Mouse (Mus musculus) limb, embryonic 12.5 days (tissue): ENCODE measurements around the gene Micu1. TPM values are rescaled to one million over a fixed set of nuclear protein-coding genes. Genes with fewer than 3 reads are reported as not detected.

Source experiments
- ATAC-seq: fragments of 200-750 bp; cut with Nextera tagmentation; 2 replicates; pipeline ENCODE4 v1.8.0; 2017; ENCODE audit warnings: low read depth, moderate TSS enrichment; ENCODE audit not compliant: insufficient number of reproducible peaks, insufficient read depth, low FRiP score, low TSS enrichment
- H3K27ac ChIP-seq: fragments of 300-500 bp; sonication (generic); 2 replicates; pipeline ENCODE4 v1.5.1; 2016; ENCODE audit warnings: mild to moderate bottlenecking, moderate library complexity
- H3K27me3 ChIP-seq: fragments of 300-500 bp; sonication (generic); 2 replicates; pipeline ENCODE4 v1.6.1; 2016; ENCODE audit warnings: mild to moderate bottlenecking, moderate library complexity
- H3K36me3 ChIP-seq: fragments of 300-500 bp; sonication (generic); 2 replicates; pipeline ENCODE4 v1.6.1; 2016; ENCODE audit warnings: mild to moderate bottlenecking, moderate library complexity
- H3K4me1 ChIP-seq: fragments of 300-500 bp; sonication (generic); replicated peaks from 2 replicates; pipeline ENCODE4 v1.6.1; 2016
- H3K4me2 ChIP-seq: fragments of 300-500 bp; sonication (generic); 2 replicates; pipeline ENCODE4 v1.6.1; 2016; ENCODE audit warnings: mild to moderate bottlenecking, moderate library complexity
- H3K4me3 ChIP-seq: fragments of 300-500 bp; sonication (generic); replicated peaks from 2 replicates; pipeline ENCODE4 v1.5.1; 2016; ENCODE audit warnings: mild to moderate bottlenecking
- H3K9ac ChIP-seq: fragments of 300-500 bp; sonication (generic); replicated peaks from 2 replicates; pipeline ENCODE4 v1.6.1; 2016; ENCODE audit warnings: mild to moderate bottlenecking, moderate library complexity
- H3K9me3 ChIP-seq: fragments of 300-500 bp; sonication (generic); 2 replicates; pipeline ENCODE4 v1.6.1; 2016; ENCODE audit warnings: mild to moderate bottlenecking, moderate library complexity
- whole genome bisulfite sequencing: fragments of 180-500 bp; shearing (Covaris S2); methylation state at CpG from one replicate; pipeline ENCODE4 v1.1.7; 2016; 5-methylcytosine and 5-hydroxymethylcytosine counted together
- polyA plus RNA-seq: library from polyadenylated mRNA; unstranded; fragments of >200 nt; fragmentation: Nextera tagmentation; extraction: Ambion mirVana; gene quantifications from 2 replicates; pipeline ENCODE4 v1.2.1, GENCODE M21; 2016

Micu1 gene
- polyA plus RNA-seq, 1 experiment from 2014 or later = 80.5 TPM

- no peak overlapping the region for H3K4me2 ChIP-seq
- H3K9me3 ChIP-seq = no peaks in the 10 kb centered on the region
- H3K36me3 ChIP-seq = peaks cover 53% of the 10 kb centered on the region
- no peaks in the 10 kb centered on the region for H3K27me3 ChIP-seq
- 87% methylated on average over 9 of the region's 9 CpGs for WGBS
- H3K4me3 ChIP-seq = no peak overlapping the region
- no peak overlapping the region for H3K9ac ChIP-seq
- no peak overlapping the region for H3K27ac ChIP-seq
- H3K4me1 ChIP-seq = no peaks in the 10 kb centered on the region
- no peak for ATAC-seq
Observed at GRCm38 (mm10) chr10:59792575-59793176, 90.4 kb downstream of the Micu1 start.

GRCm38 (mm10) chr10:59793454-59793853 is 91.2 kb downstream of the Micu1 start:
- H3K9me3 ChIP-seq = no peaks in the 10 kb centered on the region

DNA sequence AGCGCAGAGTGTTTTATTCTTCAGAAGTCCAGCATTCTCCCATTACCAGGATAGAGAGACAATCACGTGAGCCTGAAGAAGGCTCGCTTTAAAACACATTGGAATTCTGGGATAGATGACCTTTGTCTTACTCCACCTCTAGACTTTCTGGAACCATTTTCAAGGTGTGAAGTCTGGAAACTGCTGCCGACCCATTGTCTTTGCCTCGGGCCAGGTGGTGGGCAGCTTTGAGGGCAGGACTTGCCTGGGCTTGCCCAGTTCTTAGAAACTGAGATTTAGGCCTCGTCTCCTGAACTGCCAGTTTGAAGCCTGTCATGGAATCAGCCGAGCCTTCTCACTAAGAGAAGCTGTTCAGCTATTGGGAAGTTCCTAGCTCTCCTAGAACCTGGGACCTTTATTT is 92.8 kb downstream of the Micu1 start:
- H3K4me2 ChIP-seq = no peak overlapping the region
- 80% methylated on average over 7 of the region's 7 CpGs for WGBS
- H3K27ac ChIP-seq = no peak overlapping the region
- peaks cover 39% of the 10 kb centered on the region for H3K36me3 ChIP-seq
- peaks cover 7% of the 10 kb centered on the region for H3K4me1 ChIP-seq
- ATAC-seq = no peak
- H3K27me3 ChIP-seq = no peaks in the 10 kb centered on the region
- no peak overlapping the region for H3K9ac ChIP-seq
- H3K9me3 ChIP-seq = no peaks in the 10 kb centered on the region
- no peak overlapping the region for H3K4me3 ChIP-seq

More at GRCm38 (mm10) chr10:59793454-59793853, 91.2 kb downstream of the Micu1 start:
- H3K9ac ChIP-seq = no peak overlapping the region
- no peak overlapping the region for H3K27ac ChIP-seq
- H3K36me3 ChIP-seq = peaks cover 53% of the 10 kb centered on the region
- H3K27me3 ChIP-seq = no peaks in the 10 kb centered on the region
- no peak for ATAC-seq
- no peaks in the 10 kb centered on the region for H3K4me1 ChIP-seq
- WGBS = 68% methylated on average over 3 of the region's 3 CpGs
- no peak overlapping the region for H3K4me3 ChIP-seq
- no peak overlapping the region for H3K4me2 ChIP-seq

GRCm38 (mm10) chr10:59795902-59796301 is 93.6 kb downstream of the Micu1 start:
- Histone ChIP-seq H3K4me1 (peaks cover 7% of the 10 kb centered on the region), H3K27ac (no peak overlapping the region), H3K4me2 (no peak overlapping the region), H3K27me3 (no peaks in the 10 kb centered on the region), H3K4me3 (no peak overlapping the region), H3K9ac (no peak overlapping the region), H3K9me3 (no peaks in the 10 kb centered on the region), H3K36me3 (peaks cover 33% of the 10 kb centered on the region)
- ATAC-seq = no peak
- 87% methylated on average over 4 of the region's 4 CpGs for WGBS

DNA sequence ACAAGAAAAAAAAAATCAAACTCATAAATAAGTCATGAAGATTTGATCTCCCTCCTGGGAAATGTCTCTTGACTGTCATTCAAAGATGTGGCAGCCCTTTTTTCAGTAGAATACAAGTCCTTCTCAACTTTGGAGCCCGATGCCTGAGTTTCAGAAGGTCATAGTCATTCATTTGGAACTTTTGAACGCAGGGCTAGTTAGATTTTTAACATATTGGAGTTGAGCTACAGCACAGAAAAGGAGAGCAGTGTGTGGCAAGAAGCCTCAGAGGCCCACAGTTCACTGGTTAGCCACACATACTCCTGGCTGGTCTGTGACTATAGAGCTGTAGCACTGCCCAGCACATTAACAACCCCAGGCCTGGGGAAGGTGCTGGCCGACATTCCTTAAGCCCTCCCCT is 96.1 kb downstream of the Micu1 start:
- no peak for ATAC-seq
- no peaks in the 10 kb centered on the region for H3K27me3 ChIP-seq
- no peak overlapping the region for H3K4me3 ChIP-seq
- H3K9ac ChIP-seq = no peak overlapping the region
- WGBS = 77% methylated on average over 3 of the region's 3 CpGs
- peaks cover 25% of the 10 kb centered on the region; the same call in 1 of the 2 replicates for H3K36me3 ChIP-seq
- H3K27ac ChIP-seq = no peak overlapping the region
- no peaks in the 10 kb centered on the region for H3K9me3 ChIP-seq
- H3K4me2 ChIP-seq = no peak overlapping the region
- peaks cover 7% of the 10 kb centered on the region for H3K4me1 ChIP-seq

GRCm38 (mm10) chr10:59799303-59800044 is 97.2 kb downstream of the Micu1 start:
- H3K27ac ChIP-seq = 0 out of 2 replicates have a peak overlapping the region, but pooled peaks have one; percentile 45
- no peak overlapping the region for H3K9ac ChIP-seq
- peaks cover 7% of the 10 kb centered on the region for H3K4me1 ChIP-seq
- H3K27me3 ChIP-seq = no peaks in the 10 kb centered on the region
- no peak overlapping the region for H3K4me2 ChIP-seq
- ATAC-seq = no peak
- peaks cover 18% of the 10 kb centered on the region; the same call in 1 of the 2 replicates for H3K36me3 ChIP-seq
- no peak overlapping the region for H3K4me3 ChIP-seq
- no peaks in the 10 kb centered on the region for H3K9me3 ChIP-seq
- 79% methylated on average over 13 of the region's 13 CpGs for WGBS

- no peak for ATAC-seq
- H3K27ac ChIP-seq = no peak overlapping the region
- no peaks in the 10 kb centered on the region for H3K9me3 ChIP-seq
- H3K9ac ChIP-seq = no peak overlapping the region
- peaks cover 7% of the 10 kb centered on the region for H3K4me1 ChIP-seq
- no peaks in the 10 kb centered on the region for H3K27me3 ChIP-seq
- no peak overlapping the region for H3K4me2 ChIP-seq
- WGBS = 52% methylated on average over 10 of the region's 10 CpGs
- H3K36me3 ChIP-seq = peaks cover 23% of the 10 kb centered on the region; the same call in 1 of the 2 replicates
- H3K4me3 ChIP-seq = no peak overlapping the region
Observed at GRCm38 (mm10) chr10:59800159-59800558, 97.9 kb downstream of the Micu1 start.

DNA sequence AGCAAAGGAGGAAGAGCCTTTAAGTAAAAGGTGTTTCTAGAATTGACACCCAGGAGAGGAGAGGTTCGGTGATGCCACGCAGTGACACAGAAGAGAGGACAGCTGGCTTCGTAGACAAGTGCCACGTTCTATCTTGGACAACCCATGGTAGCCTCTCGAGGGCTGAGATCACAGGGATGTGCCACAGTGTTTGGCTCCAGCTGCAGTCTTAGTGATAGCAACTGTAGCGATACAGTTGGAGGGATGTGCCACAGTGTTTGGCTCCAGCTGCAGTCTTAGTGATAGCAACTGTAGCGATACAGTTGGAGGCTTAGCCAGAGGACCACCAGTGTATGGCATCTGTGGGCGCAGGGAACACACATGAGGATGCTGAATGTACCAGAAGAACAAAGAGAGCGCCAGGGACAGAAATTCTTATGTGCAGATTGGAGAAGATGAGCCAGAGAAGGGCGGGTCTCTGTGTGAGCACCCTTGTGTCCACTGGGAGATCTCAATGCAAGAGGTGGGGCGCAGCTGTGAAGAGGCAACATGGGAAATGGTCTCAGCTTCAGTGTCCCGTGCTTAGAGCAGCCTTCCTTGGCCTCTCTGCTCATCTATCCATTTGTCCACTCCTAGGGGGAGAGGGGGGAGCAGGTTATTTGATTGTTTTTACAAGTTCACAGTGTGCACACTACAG is 98.7 kb downstream of the Micu1 start:
- Histone ChIP-seq H3K9me3 (no peaks in the 10 kb centered on the region), H3K4me2 (no peak overlapping the region), H3K36me3 (peaks cover 21% of the 10 kb centered on the region; the same call in 1 of the 2 replicates), H3K9ac (no peak overlapping the region), H3K27me3 (no peaks in the 10 kb centered on the region), H3K4me1 (peaks cover 7% of the 10 kb centered on the region), H3K27ac (no peak overlapping the region), H3K4me3 (no peak overlapping the region)
- WGBS = 92% methylated on average over 12 of the region's 12 CpGs
- ATAC-seq = no peak

GRCm38 (mm10) chr10:59808677-59809076 is 106.4 kb downstream of the Micu1 start:
- Histone ChIP-seq H3K9me3 (no peaks in the 10 kb centered on the region), H3K4me1 (peaks cover 5% of the 10 kb centered on the region; the same call in 1 of the 2 replicates), H3K36me3 (peaks cover 24% of the 10 kb centered on the region; the same call in 1 of the 2 replicates), H3K9ac (no peak overlapping the region), H3K27ac (no peak overlapping the region), H3K4me3 (no peak overlapping the region), H3K4me2 (no peak overlapping the region), H3K27me3 (no peaks in the 10 kb centered on the region)
- WGBS = 81% methylated on average over 4 of the region's 4 CpGs
- ATAC-seq = no peak

DNA sequence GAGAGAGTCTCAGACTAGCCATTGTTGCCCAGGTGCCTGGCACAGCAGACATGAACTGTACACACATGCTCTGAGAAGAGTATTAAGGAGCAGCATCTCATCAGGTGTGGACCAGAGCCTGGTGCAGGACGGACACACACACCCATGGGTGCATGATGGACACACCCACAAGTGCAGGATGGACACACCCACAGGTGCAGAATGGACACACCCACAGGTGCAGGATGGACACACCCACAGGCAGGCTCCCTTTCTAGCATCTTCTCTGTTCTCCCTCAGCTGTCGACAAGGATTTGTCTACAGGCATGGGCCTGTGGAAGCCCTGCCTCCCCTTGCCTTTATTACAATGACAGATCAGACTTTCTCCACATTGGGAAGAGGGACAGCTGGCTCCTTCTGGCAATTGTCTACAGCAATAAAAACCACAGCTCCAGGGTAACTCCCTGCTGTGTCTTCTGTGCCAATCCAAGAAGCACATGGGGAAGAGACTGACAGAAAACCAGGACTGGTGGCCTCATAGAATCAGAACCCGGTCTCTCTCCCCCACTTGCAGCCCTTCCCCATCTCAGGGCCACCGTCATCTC is 107.8 kb downstream of the Micu1 start:
- peaks cover 5% of the 10 kb centered on the region; the same call in 1 of the 2 replicates for H3K4me1 ChIP-seq
- ATAC-seq = no peak

DNA sequence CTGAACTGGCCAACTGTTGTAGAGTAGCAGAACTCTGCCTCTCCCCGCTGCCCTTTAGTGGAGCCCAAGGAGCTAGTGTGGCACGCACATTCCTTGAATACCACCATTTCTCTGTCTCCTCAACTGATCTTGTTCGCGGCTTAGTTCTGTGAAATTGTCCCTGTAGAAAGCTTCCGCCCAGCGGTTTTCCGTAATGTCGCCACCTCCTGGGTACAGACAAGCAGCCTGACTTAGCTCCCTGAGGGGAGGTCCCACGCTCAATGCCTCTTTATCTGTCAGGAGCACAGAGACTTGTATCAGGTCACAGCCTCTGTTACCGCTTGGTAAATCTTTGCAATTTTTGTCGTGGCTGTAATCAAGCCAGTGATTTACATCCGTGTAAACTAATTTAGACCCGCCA is 110.7 kb downstream of the Micu1 start:
- Histone ChIP-seq H3K27me3 (no peaks in the 10 kb centered on the region), H3K36me3 (peaks cover 18% of the 10 kb centered on the region; the same call in 1 of the 2 replicates), H3K9me3 (no peaks in the 10 kb centered on the region), H3K4me3 (no peak overlapping the region), H3K4me2 (no peak overlapping the region), H3K4me1 (peaks cover 9% of the 10 kb centered on the region; the same call in 1 of the 2 replicates), H3K9ac (no peak overlapping the region), H3K27ac (no peak overlapping the region)
- WGBS = 37% methylated on average over 13 of the region's 13 CpGs
- 0 out of 2 replicates have a peak, but pooled peaks have one; percentile 33 for ATAC-seq

More for the DNA sequence above, 107.8 kb downstream of the Micu1 start:
- Histone ChIP-seq H3K9ac (no peak overlapping the region), H3K27me3 (no peaks in the 10 kb centered on the region), H3K9me3 (no peaks in the 10 kb centered on the region), H3K36me3 (peaks cover 24% of the 10 kb centered on the region; the same call in 1 of the 2 replicates), H3K27ac (no peak overlapping the region), H3K4me3 (no peak overlapping the region), H3K4me2 (no peak overlapping the region)
- 71% methylated on average over 4 of the region's 4 CpGs for WGBS
